Mouse (Mus musculus) embryonic facial prominence, embryonic 13.5 days (tissue): Measurements from ENCODE around the gene Nos1ap. TPM values are rescaled to one million over a fixed set of nuclear protein-coding genes. Genes with fewer than 3 reads are reported as not detected.
A peak's percentile ranks its signal among the peaks of the same experiment; 100 is the strongest.

Experiments used
- ATAC-seq: fragments of 200-750 bp; cut with Nextera tagmentation; 2 replicates; pipeline ENCODE4 v1.8.0; 2017; ENCODE audit warnings: low read depth; ENCODE audit not compliant: insufficient number of reproducible peaks, insufficient read depth, low FRiP score, low TSS enrichment
- H3K27ac ChIP-seq: fragments of 300-500 bp; sonication (generic); 2 replicates; pipeline ENCODE4 v1.5.1; 2015; ENCODE audit warnings: moderate library complexity, mild to moderate bottlenecking, inconsistent platforms
- H3K27me3 ChIP-seq: fragments of 300-500 bp; sonication (generic); 2 replicates; pipeline ENCODE4 v1.6.1; 2015; ENCODE audit warnings: mild to moderate bottlenecking, inconsistent platforms
- H3K36me3 ChIP-seq: fragments of 300-500 bp; sonication (generic); 2 replicates; pipeline ENCODE4 v1.6.1; 2015; ENCODE audit warnings: mild to moderate bottlenecking, inconsistent platforms
- H3K4me1 ChIP-seq: fragments of 300-500 bp; sonication (generic); 2 replicates; pipeline ENCODE4 v1.6.1; 2015; ENCODE audit warnings: inconsistent platforms
- H3K4me2 ChIP-seq: fragments of 300-500 bp; sonication (generic); 2 replicates; pipeline ENCODE4 v1.6.1; 2015; ENCODE audit warnings: moderate library complexity, mild to moderate bottlenecking, inconsistent platforms
- H3K4me3 ChIP-seq: fragments of 300-500 bp; sonication (generic); 2 replicates; pipeline ENCODE4 v1.5.1; 2015; ENCODE audit warnings: mild to moderate bottlenecking, inconsistent platforms
- H3K9ac ChIP-seq: fragments of 300-500 bp; sonication (generic); 2 replicates; pipeline ENCODE4 v1.6.1; 2015; ENCODE audit warnings: mild to moderate bottlenecking, inconsistent platforms
- H3K9me3 ChIP-seq: fragments of 300-500 bp; sonication (generic); 2 replicates; pipeline ENCODE4 v1.6.1; 2016; ENCODE audit warnings: inconsistent platforms
- WGBS: fragments of 180-500 bp; shearing (Covaris S2); methylation state at CpG from one replicate; pipeline ENCODE4 v1.1.7; 2015; ENCODE audit warnings: mixed read lengths; 5-methylcytosine and 5-hydroxymethylcytosine counted together
- polyA plus RNA-seq: library from polyadenylated mRNA; unstranded; fragments of >200 nt; fragmentation: Nextera tagmentation; extraction: Ambion mirVana; gene quantifications from 2 replicates; pipeline ENCODE4 v1.2.1, GENCODE M21; 2015

Nos1ap gene
- polyA plus RNA-seq, 1 experiment from 2014 or later: 6.2 TPM

GRCm38 (mm10) chr1:170294786-170295570 is 294.7 kb downstream of the Nos1ap start:
- WGBS: 87% methylated on average over 15 of the region's 15 CpGs
- Histone ChIP-seq H3K4me3 (no peak overlapping the region), H3K9me3 (no peaks in the 10 kb centered on the region), H3K27ac (no peak overlapping the region), H3K4me1 (no peaks in the 10 kb centered on the region), H3K36me3 (no peaks in the 10 kb centered on the region), H3K9ac (no peak overlapping the region), H3K4me2 (no peak overlapping the region), H3K27me3 (no peaks in the 10 kb centered on the region)
- ATAC-seq: no peak

DNA sequence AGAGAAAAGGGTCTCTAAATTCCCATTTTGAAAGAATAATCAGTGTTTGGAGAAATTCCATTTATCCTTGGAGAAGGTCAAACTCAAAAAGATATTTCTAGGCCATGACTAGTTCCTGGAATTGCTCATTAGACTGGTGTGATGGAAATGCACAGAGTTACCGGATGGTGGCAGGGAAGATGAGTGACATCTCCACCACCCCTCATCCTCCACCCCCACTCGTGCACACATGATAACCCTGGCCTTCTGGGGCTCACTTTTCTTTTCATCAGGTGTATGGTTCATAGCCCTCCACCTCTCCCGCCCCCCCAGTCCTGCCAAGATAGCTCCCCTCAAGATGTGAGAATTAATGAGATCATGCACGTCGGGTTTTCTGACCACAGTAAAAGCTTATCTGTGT is 296.4 kb downstream of the Nos1ap start:
- H3K27ac ChIP-seq: no peak overlapping the region
- H3K27me3 ChIP-seq: no peaks in the 10 kb centered on the region
- ATAC-seq: no peak
- 74% methylated on average over 5 of the region's 5 CpGs for WGBS
- no peak overlapping the region for H3K4me3 ChIP-seq
- H3K36me3 ChIP-seq: no peaks in the 10 kb centered on the region
- H3K4me2 ChIP-seq: no peak overlapping the region
- H3K9me3 ChIP-seq: no peaks in the 10 kb centered on the region
- no peak overlapping the region for H3K9ac ChIP-seq
- H3K4me1 ChIP-seq: no peaks in the 10 kb centered on the region

DNA sequence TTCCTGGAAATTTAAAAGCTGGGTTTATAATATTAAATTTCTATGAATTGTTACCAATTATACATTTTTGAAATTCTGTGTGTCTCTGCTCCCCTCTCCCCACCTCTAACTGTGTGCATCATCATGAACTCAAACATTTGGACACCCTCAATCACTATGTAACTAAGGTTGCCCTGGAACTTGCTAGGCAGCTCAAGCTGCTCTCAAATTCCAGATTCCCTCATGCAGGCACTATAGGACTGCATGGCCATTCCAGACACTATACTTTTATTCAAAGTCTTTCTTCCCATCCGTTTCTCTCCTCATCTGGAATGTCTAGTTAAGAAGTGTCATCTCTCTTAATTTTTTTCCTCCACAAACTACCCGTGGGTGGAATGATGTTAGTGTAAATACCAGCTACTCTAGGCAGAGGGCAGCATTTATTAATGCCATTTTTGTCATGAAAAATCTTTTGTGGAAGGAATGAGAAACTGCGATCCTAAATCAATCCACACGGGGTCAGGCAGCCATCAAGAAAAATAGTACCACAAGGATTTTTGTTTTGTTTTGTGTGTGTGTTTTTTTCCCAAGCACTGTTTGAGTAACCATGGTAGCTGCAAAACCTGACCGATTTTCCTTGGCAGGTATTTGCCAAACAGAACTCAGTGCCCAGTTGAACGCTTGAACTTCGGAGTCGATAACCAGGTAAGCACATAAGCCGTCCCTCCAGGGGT is 297.3 kb downstream of the Nos1ap start:
- ATAC-seq: no peak
- WGBS: 37% methylated on average over 9 of the region's 9 CpGs
- no peak overlapping the region for H3K9ac ChIP-seq
- no peaks in the 10 kb centered on the region for H3K36me3 ChIP-seq
- H3K27ac ChIP-seq: no peak overlapping the region
- no peaks in the 10 kb centered on the region for H3K4me1 ChIP-seq
- peak overlapping the region; percentile 12; the same call in 1 of the 2 replicates for H3K4me2 ChIP-seq
- H3K9me3 ChIP-seq: no peaks in the 10 kb centered on the region
- no peaks in the 10 kb centered on the region for H3K27me3 ChIP-seq
- H3K4me3 ChIP-seq: no peak overlapping the region

- Histone ChIP-seq H3K9me3 (no peaks in the 10 kb centered on the region), H3K27me3 (no peaks in the 10 kb centered on the region), H3K27ac (no peak overlapping the region), H3K9ac (no peak overlapping the region), H3K4me3 (no peak overlapping the region), H3K4me1 (no peaks in the 10 kb centered on the region), H3K36me3 (no peaks in the 10 kb centered on the region), H3K4me2 (no peak overlapping the region)
- 72% methylated on average over 4 of the region's 4 CpGs for WGBS
- ATAC-seq: no peak
These were observed 307.1 kb downstream of the Nos1ap start for GRCm38 (mm10) chr1:170282415-170283129.

GRCm38 (mm10) chr1:170277016-170277415 is 312.6 kb downstream of the Nos1ap start, which contains the start of gene Sh2d1b1:
TSS of gene Sh2d1b1 (plus strand) at chr1:170277320.
- Histone ChIP-seq H3K27me3 (no peaks in the 10 kb centered on the region), H3K27ac (no peak within 1 kb of the TSS), H3K9me3 (no peaks in the 10 kb centered on the region), H3K4me2 (no peak within 1 kb of the TSS), H3K4me1 (no peaks in the 10 kb centered on the region), H3K4me3 (no peak within 1 kb of the TSS), H3K36me3 (no peaks in the 10 kb centered on the region), H3K9ac (no peak within 1 kb of the TSS)
- ATAC-seq: no peak
- WGBS: 89% methylated on average over 3 of the region's 3 CpGs

DNA sequence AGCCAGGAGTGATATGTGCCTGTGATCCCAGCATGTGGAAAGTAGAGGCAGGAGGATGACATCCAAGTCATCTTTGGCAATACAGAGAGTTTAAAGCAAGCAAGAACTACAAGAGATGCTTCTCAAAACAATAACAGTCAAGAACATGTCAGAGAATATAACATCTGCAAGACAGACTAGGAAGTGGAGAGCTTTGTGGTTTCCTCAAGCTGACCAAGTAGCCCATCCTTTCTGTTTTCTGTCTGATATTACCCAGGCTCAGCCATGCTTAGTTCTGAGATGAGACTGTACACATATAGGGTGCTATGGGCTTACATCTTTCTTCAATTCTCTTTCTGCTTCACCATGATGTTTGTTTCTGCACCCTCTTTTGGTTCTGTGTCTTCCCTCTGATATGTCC is 316.4 kb downstream of the Nos1ap start:
- H3K4me2 ChIP-seq: no peak overlapping the region
- no peak overlapping the region for H3K4me3 ChIP-seq
- H3K27me3 ChIP-seq: no peaks in the 10 kb centered on the region
- H3K4me1 ChIP-seq: no peaks in the 10 kb centered on the region
- no peaks in the 10 kb centered on the region for H3K36me3 ChIP-seq
- no peak overlapping the region for H3K27ac ChIP-seq
- no peak overlapping the region for H3K9ac ChIP-seq
- ATAC-seq: no peak
- H3K9me3 ChIP-seq: no peaks in the 10 kb centered on the region

- Histone ChIP-seq H3K36me3 (no peaks in the 10 kb centered on the region), H3K27me3 (no peaks in the 10 kb centered on the region), H3K27ac (no peak overlapping the region), H3K4me2 (no peak overlapping the region), H3K4me3 (no peak overlapping the region), H3K4me1 (no peaks in the 10 kb centered on the region), H3K9ac (no peak overlapping the region), H3K9me3 (peaks cover 9% of the 10 kb centered on the region)
- whole genome bisulfite sequencing: 84% methylated on average over 4 of the region's 4 CpGs
- ATAC-seq: no peak
These were observed 319.0 kb downstream of the Nos1ap start for GRCm38 (mm10) chr1:170270696-170271095.

DNA sequence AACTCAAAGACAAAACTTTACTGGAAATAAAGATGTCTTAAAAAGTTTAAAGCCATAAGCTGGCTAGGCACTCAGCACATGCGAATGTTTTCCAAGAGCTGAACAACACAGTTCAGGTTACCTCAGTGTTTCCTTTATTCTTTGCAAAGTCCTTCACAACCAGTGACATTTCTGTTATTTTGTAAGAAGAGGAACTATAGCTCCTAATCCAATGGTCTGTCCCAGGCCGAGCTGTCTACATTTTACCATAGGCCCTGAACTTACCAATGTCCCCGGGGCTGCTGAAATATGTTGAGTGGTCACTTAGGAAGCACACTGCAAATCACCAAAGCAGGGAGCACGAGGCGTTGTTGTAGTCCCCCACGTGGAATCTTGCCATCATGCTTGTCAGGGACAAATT is 319.4 kb downstream of the Nos1ap start:
- Histone ChIP-seq H3K9ac (no peak overlapping the region), H3K9me3 (peaks cover 9% of the 10 kb centered on the region), H3K4me3 (no peak overlapping the region), H3K27me3 (no peaks in the 10 kb centered on the region), H3K4me1 (no peaks in the 10 kb centered on the region), H3K4me2 (no peak overlapping the region), H3K36me3 (no peaks in the 10 kb centered on the region), H3K27ac (no peak overlapping the region)
- WGBS: 82% methylated on average over 6 of the region's 6 CpGs
- ATAC-seq: no peak

- H3K9me3 ChIP-seq: 0 out of 2 replicates have a peak, but pooled peaks cover 2% of the 10 kb centered on the region
- H3K36me3 ChIP-seq: no peaks in the 10 kb centered on the region
- peak overlapping the region; percentile 91 for H3K9ac ChIP-seq
- no peaks in the 10 kb centered on the region for H3K4me1 ChIP-seq
- H3K4me2 ChIP-seq: peak overlapping the region; percentile 73
- H3K27me3 ChIP-seq: peaks cover 18% of the 10 kb centered on the region
- WGBS: 1% methylated on average over 32 of the region's 32 CpGs
- peak overlapping the region; percentile 72 for H3K4me3 ChIP-seq
- no peak overlapping the region for H3K27ac ChIP-seq
- peak; percentile 83; the same call in 1 of the 2 replicates for ATAC-seq
These were observed 334.1 kb downstream of the Nos1ap start for GRCm38 (mm10) chr1:170255560-170255910.

DNA sequence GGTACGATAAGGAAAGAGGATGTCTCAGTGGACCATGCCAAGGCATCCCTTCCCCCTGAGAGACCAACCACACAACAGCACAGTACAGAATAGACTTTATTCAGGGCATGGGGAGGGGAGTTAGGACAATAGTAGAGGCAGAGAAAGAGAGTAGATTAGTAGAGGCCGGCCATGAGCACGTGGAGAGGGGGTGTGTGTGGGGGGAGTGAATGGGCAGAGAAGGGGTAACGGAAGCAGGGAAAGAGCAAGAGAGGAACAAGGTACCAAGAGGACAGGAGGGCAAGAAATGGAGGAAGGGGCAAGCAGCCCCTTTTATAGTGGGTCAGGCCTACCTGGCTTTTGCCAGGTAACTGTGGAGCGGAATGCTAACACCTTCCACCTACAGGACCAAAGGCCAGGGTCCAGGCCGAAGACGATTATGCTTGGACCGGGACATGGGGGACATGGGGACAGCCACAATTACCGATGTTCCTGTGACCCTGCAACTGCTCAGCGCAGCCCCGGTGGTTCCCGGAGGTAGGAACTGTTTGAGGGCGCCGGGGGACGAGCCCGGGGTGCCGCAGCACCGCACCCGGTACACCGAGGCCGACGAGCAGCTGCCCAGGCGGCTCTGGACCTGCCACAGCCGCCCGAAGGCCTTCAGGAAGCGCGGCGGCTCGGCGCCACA is 334.6 kb downstream of the Nos1ap start:
- H3K4me2 ChIP-seq: peak overlapping the region; percentile 73
- peaks cover 18% of the 10 kb centered on the region for H3K27me3 ChIP-seq
- peak; percentile 48; the same call in 1 of the 2 replicates for ATAC-seq
- H3K4me3 ChIP-seq: peak overlapping the region; percentile 72
- 29% methylated on average over 30 of the region's 30 CpGs for WGBS
- H3K36me3 ChIP-seq: no peaks in the 10 kb centered on the region
- H3K9me3 ChIP-seq: 0 out of 2 replicates have a peak, but pooled peaks cover 2% of the 10 kb centered on the region
- peak overlapping the region; percentile 91 for H3K9ac ChIP-seq
- no peaks in the 10 kb centered on the region for H3K4me1 ChIP-seq
- no peak overlapping the region for H3K27ac ChIP-seq
